12 mouse cellular contexts compared by ENCODE assay signal in genomic region chr1:37347361-37348080, GRCm38 (mm10). TPM values are rescaled to one million over a fixed set of nuclear protein-coding genes. Genes with fewer than 3 reads are reported as not detected.
DNase-seq lines count a peak whose midpoint lies in the region; ATAC-seq and TF ChIP-seq lines count a peak whose summit lies in the region.
"Had no signal": no experiment of that assay in that cellular context is flagged by ENCODE, and none has a peak within 500 bp of the region (broad histone marks: within the 10 kb centered on the region; RNA-seq: fewer than 3 reads in every experiment).

No protein-coding gene starts in this region.

- no peak overlapping the region for H3K9ac ChIP-seq in forebrain, postnatal 0 days
- H3K9ac ChIP-seq in liver, embryonic 16.5 days (ENCODE audit: low read depth, low read length): no peak overlapping the region
- H3K9ac ChIP-seq: embryonic facial prominence, embryonic 15.5 days; hindbrain, embryonic 13.5 days; neural tube, embryonic 15.5 days; stomach, embryonic 15.5 days had no signal

- peak; percentile 44; the same call in 1 of the 2 replicates for ATAC-seq in forebrain, postnatal 0 days
- peak; percentile 44 for ATAC-seq in liver, embryonic 16.5 days (ENCODE audit: low read depth)
- ATAC-seq in erythroid progenitor cell, adult 5-6 weeks (replicated peaks; ENCODE audit: low FRiP score, poor library complexity, severe bottlenecking): no peak
- no peak for ATAC-seq in granulocyte monocyte progenitor cell, adult 5-6 weeks (replicated peaks; ENCODE audit: poor library complexity, severe bottlenecking)

- no peaks in the 10 kb centered on the region for H3K9me3 ChIP-seq in forebrain, postnatal 0 days (ENCODE audit: low read length)
- no peaks in the 10 kb centered on the region for H3K9me3 ChIP-seq in forebrain, embryonic 10.5 days
- H3K9me3 ChIP-seq in liver, embryonic 16.5 days (replicated peaks; ENCODE audit: control insufficient read depth, low read length): no peaks in the 10 kb centered on the region
- H3K9me3 ChIP-seq: embryonic facial prominence, embryonic 15.5 days; hindbrain, embryonic 13.5 days; neural tube, embryonic 15.5 days; stomach, embryonic 15.5 days had no signal

- peaks cover 8% of the 10 kb centered on the region; the same call in 1 of the 2 replicates for H3K4me1 ChIP-seq in forebrain, postnatal 0 days (ENCODE audit: insufficient read depth)
- H3K4me1 ChIP-seq in forebrain, embryonic 10.5 days: peaks cover 5% of the 10 kb centered on the region
- peaks cover 5% of the 10 kb centered on the region for H3K4me1 ChIP-seq in liver, embryonic 16.5 days (ENCODE audit: control insufficient read depth, low read depth, low read length)
- H3K4me1 ChIP-seq in cerebellum, adult 2 months (ENCODE audit: control insufficient read depth, insufficient read depth, low read length): peaks cover 66% of the 10 kb centered on the region

- 42% methylated on average over 9 of the region's 9 CpGs for WGBS in forebrain, postnatal 0 days
- 86% methylated on average over 9 of the region's 9 CpGs for WGBS in forebrain, embryonic 10.5 days
- WGBS in liver, embryonic 16.5 days (ENCODE audit: insufficient replicate concordance): 52% methylated on average over 9 of the region's 9 CpGs
- 3% methylated on average over 9 of the region's 9 CpGs for WGBS in cerebellum, adult 2 months

- TF ChIP-seq CTCF in forebrain, postnatal 0 days (IDR thresholded peaks at IDR 0.05; ENCODE audit: low read depth): no peak
- TF ChIP-seq CTCF in cerebellum, adult 2 months (IDR thresholded peaks at IDR 0.05; ENCODE audit: borderline replicate concordance, insufficient read depth, low read depth, low read length): no peak

- H3K36me3 ChIP-seq in forebrain, postnatal 0 days (ENCODE audit: insufficient read depth): no peaks in the 10 kb centered on the region
- no peaks in the 10 kb centered on the region for H3K36me3 ChIP-seq in forebrain, embryonic 10.5 days (replicated peaks)
- H3K36me3 ChIP-seq in liver, embryonic 16.5 days (ENCODE audit: control insufficient read depth, insufficient read depth): no peaks in the 10 kb centered on the region
- H3K36me3 ChIP-seq: embryonic facial prominence, embryonic 15.5 days; hindbrain, embryonic 13.5 days; neural tube, embryonic 15.5 days; stomach, embryonic 15.5 days had no signal

- H3K27me3 ChIP-seq in forebrain, postnatal 0 days (ENCODE audit: insufficient read depth, low read length): no peaks in the 10 kb centered on the region
- no peaks in the 10 kb centered on the region for H3K27me3 ChIP-seq in forebrain, embryonic 10.5 days (ENCODE audit: poor library complexity, severe bottlenecking)
- H3K27me3 ChIP-seq in liver, embryonic 16.5 days (ENCODE audit: control insufficient read depth, insufficient read depth, low read depth, low read length): no peaks in the 10 kb centered on the region
- H3K27me3 ChIP-seq in cerebellum, adult 2 months (ENCODE audit: control insufficient read depth, insufficient read depth, low read length): no peaks in the 10 kb centered on the region
- H3K27me3 ChIP-seq: embryonic facial prominence, embryonic 15.5 days; hindbrain, embryonic 13.5 days; neural tube, embryonic 15.5 days; stomach, embryonic 15.5 days had no signal

- TF ChIP-seq POLR2A in cerebellum, adult 2 months (IDR thresholded peaks at IDR 0.05; ENCODE audit: borderline replicate concordance, insufficient read depth, low read length): no peak

- no peak overlapping the region for H3K4me3 ChIP-seq in forebrain, postnatal 0 days (ENCODE audit: low read depth, low read length)
- H3K4me3 ChIP-seq in forebrain, embryonic 10.5 days: no peak overlapping the region
- H3K4me3 ChIP-seq in liver, embryonic 16.5 days (ENCODE audit: low read depth, low read length): no peak overlapping the region
- H3K4me3 ChIP-seq in cerebellum, adult 2 months (replicated peaks; ENCODE audit: insufficient read depth, low read depth, low read length): no peak overlapping the region
- H3K4me3 ChIP-seq: embryonic facial prominence, embryonic 15.5 days; hindbrain, embryonic 13.5 days; neural tube, embryonic 15.5 days; stomach, embryonic 15.5 days had no signal

- DNase-seq in forebrain, postnatal 0 days: peak; percentile 52
- no peak for DNase-seq in forebrain, embryonic 10.5 days (ENCODE audit: extremely low spot score, low spot score)
- no peak for DNase-seq in liver
- peak; percentile 76 to 93 for DNase-seq in cerebellum, adult 2 months
- DNase-seq in lung, postnatal 10 days: peak; percentile 64

- H3K27ac ChIP-seq in forebrain, postnatal 0 days (ENCODE audit: low read depth, low read length): peak overlapping the region; percentile 29; the same call in 1 of the 2 replicates
- no peak overlapping the region for H3K27ac ChIP-seq in forebrain, embryonic 10.5 days
- no peak overlapping the region for H3K27ac ChIP-seq in liver, embryonic 16.5 days (ENCODE audit: low read length)
- H3K27ac ChIP-seq in cerebellum, adult 2 months (ENCODE audit: insufficient read depth, low read length): peak overlapping the region; percentile 78
- H3K27ac ChIP-seq: embryonic facial prominence, embryonic 15.5 days; hindbrain, embryonic 13.5 days; neural tube, embryonic 15.5 days; stomach, embryonic 15.5 days had no signal

- no peak overlapping the region for H3K4me2 ChIP-seq in forebrain, postnatal 0 days (ENCODE audit: low read depth)
- H3K4me2 ChIP-seq in liver, embryonic 16.5 days (ENCODE audit: low read depth, low read length): no peak overlapping the region
- H3K4me2 ChIP-seq: embryonic facial prominence, embryonic 15.5 days; hindbrain, embryonic 13.5 days; neural tube, embryonic 15.5 days; stomach, embryonic 15.5 days had no signal

RNA-seq across cellular contexts. Expression of gene Inpp4a, which starts 47.9 kb away (rescaled TPM):
- 34.3 and 41.2 TPM in 2 replicates for total RNA-seq in forebrain, postnatal 0 days (2014; rRNA removed)
- polyA plus RNA-seq in forebrain, postnatal 0 days (2015; fragmentation: Nextera tagmentation; extraction: Ambion mirVana): 52.0 and 72.1 TPM in 2 replicates
- 9.7 and 10.1 TPM in 2 replicates for polyA plus RNA-seq in forebrain, embryonic 10.5 days (2016; fragmentation: Nextera tagmentation; extraction: Ambion mirVana)
- 4.9 and 5.5 TPM in 2 replicates for polyA plus RNA-seq in liver, embryonic 16.5 days (2015; fragmentation: Nextera tagmentation; extraction: Ambion mirVana)
- 94.2 and 98.5 TPM in 2 replicates for polyA plus RNA-seq in cerebellum, adult 2 months (2012; rRNA removed)
- 2.9 and 6.7 TPM in 2 replicates for total RNA-seq in erythroid progenitor cell, adult 5-6 weeks (2015; ENCODE audit: low replicate concordance)
- 2.2 and 3.0 TPM in 2 replicates for total RNA-seq in erythroid progenitor cell, adult 5-6 weeks (2017; ENCODE audit: low replicate concordance)
- total RNA-seq in granulocyte monocyte progenitor cell, adult 5-6 weeks (2014; fragmentation: Nextera tagmentation): 10.2 and 13.9 TPM in 2 replicates
- 5.6 and 7.0 TPM in 2 replicates for total RNA-seq in granulocyte monocyte progenitor cell, adult 5-6 weeks (2017)

Comparison
In these comparisons a context has a peak if more than half of its experiments do, and no peak if none do; other contexts are left out.
1. DNase-seq: peak in forebrain, postnatal 0 days (single experiment), cerebellum, adult 2 months (2 of 2) and lung, postnatal 10 days (single experiment); none in forebrain, embryonic 10.5 days (single experiment) and liver (single experiment).
2. H3K27ac ChIP-seq: peak in forebrain, postnatal 0 days (single experiment) and cerebellum, adult 2 months (single experiment); none in forebrain, embryonic 10.5 days (single experiment) and liver, embryonic 16.5 days (single experiment).
3. ATAC-seq: peak in forebrain, postnatal 0 days (single experiment) and liver, embryonic 16.5 days (single experiment); none in erythroid progenitor cell, adult 5-6 weeks (single experiment) and granulocyte monocyte progenitor cell, adult 5-6 weeks (single experiment).